Mouse (Mus musculus) thymus, postnatal 36 days (tissue): Measurements from ENCODE around the gene Grip1.

Experiments used
- DNase-seq, 2 experiments: peaks; one replicate each; pipeline ENCODE4 v3.0.0; 2022; ENCODE audit warnings: mixed read lengths in 2 of 2

Gene Grip1

GRCm38 (mm10) chr10:119580024-119580423 lies 126.4 kb downstream of the Grip1 start:
- DNase-seq, result no peak

GRCm38 (mm10) chr10:119584666-119585065 lies 131.0 kb downstream of the Grip1 start:
- no peak for DNase-seq

- no peak for DNase-seq
Measured at GRCm38 (mm10) chr10:119586976-119587375, 133.3 kb downstream of the Grip1 start.

- DNase-seq, result no peak
Measured at GRCm38 (mm10) chr10:119596822-119597221, 143.2 kb downstream of the Grip1 start.

- DNase-seq, result no peak
Measured at GRCm38 (mm10) chr10:119607501-119607900, 153.9 kb downstream of the Grip1 start.

- no peak for DNase-seq
Measured at GRCm38 (mm10) chr10:119608998-119609397, 155.4 kb downstream of the Grip1 start.

- DNase-seq, result no peak
Measured at GRCm38 (mm10) chr10:119610279-119610895, 156.8 kb downstream of the Grip1 start.

- no peak for DNase-seq
Measured at GRCm38 (mm10) chr10:119612034-119612433, 158.4 kb downstream of the Grip1 start.

GRCm38 (mm10) chr10:119614726-119615125 lies 161.1 kb downstream of the Grip1 start:
- no peak for DNase-seq

- DNase-seq, result no peak
Measured at GRCm38 (mm10) chr10:119615240-119615885, 161.7 kb downstream of the Grip1 start.

GRCm38 (mm10) chr10:119616078-119616477 lies 162.4 kb downstream of the Grip1 start:
- no peak for DNase-seq

GRCm38 (mm10) chr10:119628656-119629055 lies 175.0 kb downstream of the Grip1 start:
- no peak for DNase-seq

GRCm38 (mm10) chr10:119630401-119630800 lies 176.8 kb downstream of the Grip1 start:
- no peak for DNase-seq

- no peak for DNase-seq
Measured at GRCm38 (mm10) chr10:119631966-119632365, 178.3 kb downstream of the Grip1 start.

GRCm38 (mm10) chr10:119634544-119634943 lies 180.9 kb downstream of the Grip1 start:
- DNase-seq, result no peak

- no peak for DNase-seq
Measured at GRCm38 (mm10) chr10:119640534-119640933, 186.9 kb downstream of the Grip1 start.

- no peak for DNase-seq
Measured at GRCm38 (mm10) chr10:119641011-119641410, 187.4 kb downstream of the Grip1 start.

- no peak for DNase-seq
Measured at GRCm38 (mm10) chr10:119644289-119644688, 190.7 kb downstream of the Grip1 start.

- DNase-seq, result peak in 1 of 2 experiments; percentile 2
Measured at GRCm38 (mm10) chr10:119646500-119647439, 193.1 kb downstream of the Grip1 start.

GRCm38 (mm10) chr10:119660677-119661353 lies 207.2 kb downstream of the Grip1 start:
- DNase-seq, result no peak

GRCm38 (mm10) chr10:119663586-119663985 lies 210.0 kb downstream of the Grip1 start:
- DNase-seq, result no peak

- no peak for DNase-seq
Measured at GRCm38 (mm10) chr10:119666386-119666785, 212.8 kb downstream of the Grip1 start.

- DNase-seq, result no peak
Measured at GRCm38 (mm10) chr10:119670456-119670855, 216.8 kb downstream of the Grip1 start.
